Mouse (Mus musculus): ENCODE data around the gene Vmn1r116. TPM values are rescaled to one million over a fixed set of nuclear protein-coding genes. Genes with fewer than 3 reads are reported as not detected.
"Not testable (repeated sequence)": the region's sequence is repeated elsewhere in the genome, so short reads cannot be mapped to it uniquely, and the experiment has no call there.

Gene Vmn1r116
- not detected for total RNA-seq (2022)

DNA sequence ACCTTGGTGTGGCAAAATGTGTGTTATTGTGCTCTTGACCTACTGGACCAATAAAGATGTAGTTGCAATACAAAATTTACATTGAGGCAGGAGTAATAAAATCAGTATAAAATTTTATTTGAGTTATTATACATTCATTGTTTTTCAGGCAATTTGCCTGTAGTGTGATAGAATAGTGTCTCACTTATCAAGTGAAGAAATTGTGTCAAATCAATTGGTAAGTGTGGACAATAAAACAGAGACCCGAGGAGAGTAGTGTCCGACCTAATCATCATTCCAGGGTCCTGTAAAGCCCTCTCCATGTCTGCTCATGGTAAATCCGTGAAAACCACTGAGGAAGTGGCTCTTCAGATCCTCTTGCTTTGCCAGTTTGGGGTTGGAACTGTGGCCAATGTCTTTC, at the start of gene Vmn1r116:
Gene Vmn1r116 (plus strand): TSS at position 301 of the 400 bp plus-strand sequence.
- DNase-seq (ENCODE audit: low spot score): not testable (repeated sequence)

- not testable (repeated sequence) for DNase-seq (ENCODE audit: low spot score)
These were observed 27.2 kb upstream of the Vmn1r116 start, which contains the start of gene Vmn1r115 for GRCm38 (mm10) chr7:20844885-20845284. TSS of gene Vmn1r115 (minus strand) at chr7:20844985.

DNA sequence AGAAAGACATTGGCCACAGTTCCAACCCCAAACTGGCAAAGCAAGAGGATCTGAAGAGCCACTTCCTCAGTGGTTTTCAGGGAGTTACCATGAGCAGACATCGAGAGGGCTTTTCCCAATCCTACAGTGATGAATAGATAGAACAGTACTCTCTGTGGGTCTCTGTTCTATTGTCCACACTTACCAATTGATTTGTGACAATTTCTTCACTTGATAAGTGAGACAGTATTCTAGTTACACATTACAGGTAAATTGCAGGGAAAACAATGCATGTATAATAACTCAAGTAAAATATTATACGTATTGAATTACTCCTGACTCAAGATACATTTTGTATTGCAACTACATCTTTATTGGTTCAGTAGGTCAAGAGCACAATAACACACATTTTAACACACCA, 12.0 kb downstream of the Vmn1r116 start, which contains the start of gene Vmn1r117:
Gene Vmn1r117 (minus strand): TSS at position 101 of the 400 bp plus-strand sequence.
- DNase-seq (ENCODE audit: low spot score): not testable (repeated sequence)

DNA sequence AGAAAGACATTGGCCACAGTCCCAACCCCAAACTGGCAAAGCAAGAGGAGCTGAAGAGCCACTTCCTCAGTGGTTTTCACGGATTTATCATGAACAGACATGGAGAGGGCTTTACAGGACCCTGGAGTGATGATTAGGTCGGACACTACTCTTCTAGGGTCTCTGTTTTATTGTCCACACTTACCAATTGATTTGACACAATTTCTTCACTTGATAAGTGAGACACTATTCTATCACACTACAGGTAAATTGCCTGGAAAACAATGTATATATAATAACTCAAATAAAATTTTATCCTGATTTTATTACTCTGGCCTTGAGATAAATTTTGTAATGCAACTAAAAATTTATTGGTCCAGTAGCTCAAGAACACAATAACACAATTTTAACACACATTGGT, 40.2 kb downstream of the Vmn1r116 start, which contains the start of gene Vmn1r118:
Gene Vmn1r118 (minus strand): TSS at position 101 of the 400 bp plus-strand sequence.
- not testable (repeated sequence) for DNase-seq (ENCODE audit: low spot score)

Other genes with a start within 250 kb of the Vmn1r116 start
- gene Vmn1r107, start 203.3 kb upstream of the Vmn1r116 start, total RNA-seq (2022): not detected
- gene Vmn1r111, start 169.0 kb upstream of the Vmn1r116 start, total RNA-seq (2022): not detected
- gene Gm10668, start 141.6 kb upstream of the Vmn1r116 start, total RNA-seq (2022): not detected
- not detected for gene Vmn1r112, start 101.1 kb upstream of the Vmn1r116 start, total RNA-seq (2022)
- gene Vmn1r113, start 85.0 kb upstream of the Vmn1r116 start, total RNA-seq (2022): not detected
- gene Vmn1r114, start 60.1 kb upstream of the Vmn1r116 start, total RNA-seq (2022): not detected
- not detected for gene Vmn1r115, start 27.3 kb upstream of the Vmn1r116 start, total RNA-seq (2022)
- not detected for gene Vmn1r117, start 11.9 kb downstream of the Vmn1r116 start, total RNA-seq (2022)
- gene Vmn1r118, start 40.1 kb downstream of the Vmn1r116 start, total RNA-seq (2022): not detected
- not detected for gene Vmn1r119, start 140.2 kb downstream of the Vmn1r116 start, total RNA-seq (2022)
- not detected for gene Vmn1r120, start 181.5 kb downstream of the Vmn1r116 start, total RNA-seq (2022)
- gene Vmn1r121, start 226.3 kb downstream of the Vmn1r116 start, total RNA-seq (2022): not detected